Mouse (Mus musculus): ENCODE results near the gene Defb46. TPM values are rescaled to one million over a fixed set of nuclear protein-coding genes. Genes with fewer than 3 reads are reported as not detected.

Gene Defb46
- not detected in 2 replicates for polyA plus RNA-seq (2014; fragmentation: Nextera tagmentation; extraction: Ambion mirVana)

- WGBS: 76% methylated on average over 2 of the region's 2 CpGs
- Histone ChIP-seq H3K4me1 (ENCODE audit: control insufficient read depth, insufficient read depth, low read length) (no peaks in the 10 kb centered on the region), H3K36me3 (ENCODE audit: control insufficient read depth, insufficient read depth, low read length) (no peaks in the 10 kb centered on the region), H3K27me3 (ENCODE audit: control insufficient read depth, insufficient read depth, low read length) (no peaks in the 10 kb centered on the region), H3K9me3 (ENCODE audit: control insufficient read depth, low read length) (no peaks in the 10 kb centered on the region; the same call in 1 of the 2 replicates), H3K27ac (replicated peaks; ENCODE audit: low read depth, low read length) (no peak within 1 kb of the TSS), H3K9ac (ENCODE audit: low read length) (no peak within 1 kb of the TSS), H3K4me3 (ENCODE audit: low read depth, low read length) (no peak within 1 kb of the TSS), H3K4me2 (ENCODE audit: low read depth, severe bottlenecking) (no peak within 1 kb of the TSS)
- ATAC-seq (ENCODE audit: insufficient number of reproducible peaks, low FRiP score, low TSS enrichment, low read depth) (no peak), DNase-seq (ENCODE audit: low spot score) (no peak)
Measured at GRCm38 (mm10) chr8:19239616-19240015, at the start of gene Defb46. Gene Defb46, plus strand, starts transcription at chr8:19239916.

GRCm38 (mm10) chr8:19225161-19225560 lies 14.6 kb upstream of the Defb46 start, which contains the start of gene Defb6:
Gene Defb6, plus strand, starts transcription at chr8:19225478.
- Histone ChIP-seq H3K4me1 (ENCODE audit: control insufficient read depth, insufficient read depth, low read length) (no peaks in the 10 kb centered on the region), H3K9ac (ENCODE audit: low read length) (no peak within 1 kb of the TSS), H3K9me3 (ENCODE audit: control insufficient read depth, low read length) (no peaks in the 10 kb centered on the region), H3K27me3 (ENCODE audit: control insufficient read depth, insufficient read depth, low read length) (no peaks in the 10 kb centered on the region), H3K36me3 (ENCODE audit: control insufficient read depth, insufficient read depth, low read length) (no peaks in the 10 kb centered on the region), H3K4me2 (ENCODE audit: low read depth, severe bottlenecking) (no peak within 1 kb of the TSS), H3K4me3 (ENCODE audit: low read depth, low read length) (no peak within 1 kb of the TSS), H3K27ac (replicated peaks; ENCODE audit: low read depth, low read length) (no peak within 1 kb of the TSS)
- DNase-seq (ENCODE audit: low spot score) (no peak), ATAC-seq (ENCODE audit: insufficient number of reproducible peaks, low FRiP score, low TSS enrichment, low read depth) (no peak)
- WGBS: 67% methylated on average over 1 of the region's 1 CpGs

- H3K9ac ChIP-seq (ENCODE audit: low read length): no peak overlapping the region
Measured at GRCm38 (mm10) chr8:19238101-19238500, 1.6 kb upstream of the Defb46 start.

GRCm38 (mm10) chr8:19247280-19247679 lies 7.6 kb downstream of the Defb46 start, which contains the start of gene Defb5:
Gene Defb5, plus strand, starts transcription at chr8:19247580.
- H3K27ac ChIP-seq (replicated peaks; ENCODE audit: low read depth, low read length): no peak within 1 kb of the TSS
- H3K9me3 ChIP-seq (ENCODE audit: control insufficient read depth, low read length): no peaks in the 10 kb centered on the region; the same call in 1 of the 2 replicates
- H3K36me3 ChIP-seq (ENCODE audit: control insufficient read depth, insufficient read depth, low read length): no peaks in the 10 kb centered on the region
- no peak within 1 kb of the TSS for H3K4me3 ChIP-seq (ENCODE audit: low read depth, low read length)
- no peaks in the 10 kb centered on the region for H3K4me1 ChIP-seq (ENCODE audit: control insufficient read depth, insufficient read depth, low read length)
- ATAC-seq (ENCODE audit: insufficient number of reproducible peaks, low FRiP score, low TSS enrichment, low read depth): no peak
- H3K27me3 ChIP-seq (ENCODE audit: control insufficient read depth, insufficient read depth, low read length): no peaks in the 10 kb centered on the region
- no peak within 1 kb of the TSS for H3K4me2 ChIP-seq (ENCODE audit: low read depth, severe bottlenecking)
- WGBS: 90% methylated on average over 5 of the region's 5 CpGs
- no peak within 1 kb of the TSS for H3K9ac ChIP-seq (ENCODE audit: low read length)
- DNase-seq (ENCODE audit: low spot score): no peak

More at GRCm38 (mm10) chr8:19238101-19238500, 1.6 kb upstream of the Defb46 start:
- ATAC-seq (ENCODE audit: insufficient number of reproducible peaks, low FRiP score, low TSS enrichment, low read depth): no peak
- no peaks in the 10 kb centered on the region for H3K27me3 ChIP-seq (ENCODE audit: control insufficient read depth, insufficient read depth, low read length)
- no peaks in the 10 kb centered on the region; the same call in 1 of the 2 replicates for H3K9me3 ChIP-seq (ENCODE audit: control insufficient read depth, low read length)
- no peak overlapping the region for H3K27ac ChIP-seq (replicated peaks; ENCODE audit: low read depth, low read length)
- WGBS: 89% methylated on average over 1 of the region's 1 CpGs
- H3K4me1 ChIP-seq (ENCODE audit: control insufficient read depth, insufficient read depth, low read length): no peaks in the 10 kb centered on the region
- H3K36me3 ChIP-seq (ENCODE audit: control insufficient read depth, insufficient read depth, low read length): no peaks in the 10 kb centered on the region
- no peak overlapping the region for H3K4me3 ChIP-seq (ENCODE audit: low read depth, low read length)
- no peak for DNase-seq (ENCODE audit: low spot score)
- H3K4me2 ChIP-seq (ENCODE audit: low read depth, severe bottlenecking): no peak overlapping the region

DNA sequence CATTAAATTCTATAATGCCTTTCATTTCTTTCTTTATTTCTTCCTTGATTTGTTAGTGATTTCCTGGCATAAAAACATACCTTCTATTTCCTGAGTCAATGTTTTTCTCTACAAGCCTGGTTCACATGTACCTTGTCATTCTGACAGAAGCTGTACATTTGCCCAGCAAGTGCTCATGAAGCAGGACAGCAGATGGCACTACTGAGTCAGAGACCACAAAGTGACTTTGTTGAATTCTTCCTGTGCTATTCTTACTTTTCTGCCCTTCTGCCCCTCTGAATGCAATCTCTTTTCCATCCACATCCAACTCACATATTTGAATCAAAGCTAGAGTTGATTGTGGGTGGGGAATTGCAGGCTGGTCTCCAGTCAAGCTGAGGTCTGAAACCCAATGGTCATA lies 18.4 kb downstream of the Defb46 start:
- no peak overlapping the region for H3K27ac ChIP-seq (replicated peaks; ENCODE audit: low read depth, low read length)
- DNase-seq (ENCODE audit: low spot score) (no peak), ATAC-seq (ENCODE audit: insufficient number of reproducible peaks, low FRiP score, low TSS enrichment, low read depth) (no peak)
- H3K4me1 ChIP-seq (ENCODE audit: control insufficient read depth, insufficient read depth, low read length): no peaks in the 10 kb centered on the region
- H3K9me3 ChIP-seq (ENCODE audit: control insufficient read depth, low read length): no peaks in the 10 kb centered on the region
- H3K9ac ChIP-seq (ENCODE audit: low read length): no peak overlapping the region
- no peak overlapping the region for H3K4me3 ChIP-seq (ENCODE audit: low read depth, low read length)
- H3K4me2 ChIP-seq (ENCODE audit: low read depth, severe bottlenecking): no peak overlapping the region
- H3K27me3 ChIP-seq (ENCODE audit: control insufficient read depth, insufficient read depth, low read length): no peaks in the 10 kb centered on the region
- H3K36me3 ChIP-seq (ENCODE audit: control insufficient read depth, insufficient read depth, low read length): no peaks in the 10 kb centered on the region

- WGBS: 59% methylated on average over 3 of the region's 3 CpGs
- ATAC-seq (ENCODE audit: insufficient number of reproducible peaks, low FRiP score, low TSS enrichment, low read depth): no peak
- no peaks in the 10 kb centered on the region for H3K27me3 ChIP-seq (ENCODE audit: control insufficient read depth, insufficient read depth, low read length)
Measured at GRCm38 (mm10) chr8:19259667-19260066, 20.0 kb downstream of the Defb46 start.

More at GRCm38 (mm10) chr8:19259667-19260066, 20.0 kb downstream of the Defb46 start:
- Histone ChIP-seq H3K4me1 (ENCODE audit: control insufficient read depth, insufficient read depth, low read length) (no peaks in the 10 kb centered on the region), H3K27ac (replicated peaks; ENCODE audit: low read depth, low read length) (no peak overlapping the region), H3K36me3 (ENCODE audit: control insufficient read depth, insufficient read depth, low read length) (no peaks in the 10 kb centered on the region), H3K9ac (ENCODE audit: low read length) (no peak overlapping the region), H3K4me3 (ENCODE audit: low read depth, low read length) (no peak overlapping the region), H3K9me3 (ENCODE audit: control insufficient read depth, low read length) (no peaks in the 10 kb centered on the region), H3K4me2 (ENCODE audit: low read depth, severe bottlenecking) (no peak overlapping the region)
- DNase-seq (ENCODE audit: low spot score): no peak

Other genes starting within 250 kb of the Defb46 start
- not detected in 2 replicates for gene Defb37, start 248.9 kb upstream of the Defb46 start, polyA plus RNA-seq (2014; fragmentation: Nextera tagmentation; extraction: Ambion mirVana)
- gene Defb38, start 213.3 kb upstream of the Defb46 start, polyA plus RNA-seq (2014; fragmentation: Nextera tagmentation; extraction: Ambion mirVana): not detected in 2 replicates
- gene Defb39, start 175.1 kb upstream of the Defb46 start, polyA plus RNA-seq (2014; fragmentation: Nextera tagmentation; extraction: Ambion mirVana): not detected in 2 replicates
- not detected in 2 replicates for gene Defb12, start 125.1 kb upstream of the Defb46 start, polyA plus RNA-seq (2014; fragmentation: Nextera tagmentation; extraction: Ambion mirVana)
- not detected in 2 replicates for gene Defb34, start 116.2 kb upstream of the Defb46 start, polyA plus RNA-seq (2014; fragmentation: Nextera tagmentation; extraction: Ambion mirVana)
- gene Gm45826, start 99.1 kb upstream of the Defb46 start, polyA plus RNA-seq (2014; fragmentation: Nextera tagmentation; extraction: Ambion mirVana): not detected in 2 replicates
- not detected in 2 replicates for gene Defb14, start 45.6 kb upstream of the Defb46 start, polyA plus RNA-seq (2014; fragmentation: Nextera tagmentation; extraction: Ambion mirVana)
- gene Defb4, start 41.2 kb upstream of the Defb46 start, polyA plus RNA-seq (2014; fragmentation: Nextera tagmentation; extraction: Ambion mirVana): not detected in 2 replicates
- not detected in 2 replicates for gene Defb6, start 14.4 kb upstream of the Defb46 start, polyA plus RNA-seq (2014; fragmentation: Nextera tagmentation; extraction: Ambion mirVana)
- not detected in 2 replicates for gene Defb5, start 7.7 kb downstream of the Defb46 start, polyA plus RNA-seq (2014; fragmentation: Nextera tagmentation; extraction: Ambion mirVana)
- gene Defb3, start 53.4 kb downstream of the Defb46 start, polyA plus RNA-seq (2014; fragmentation: Nextera tagmentation; extraction: Ambion mirVana): not detected in 2 replicates
- not detected in 2 replicates for gene Defb8, start 207.7 kb downstream of the Defb46 start, polyA plus RNA-seq (2014; fragmentation: Nextera tagmentation; extraction: Ambion mirVana)